Mouse (Mus musculus) kidney, embryonic 14.5 days (tissue): ENCODE measurements around the gene Ttc28. TPM values are rescaled to one million over a fixed set of nuclear protein-coding genes. Genes with fewer than 3 reads are reported as not detected.

ENCODE experiments used
- ATAC-seq: fragments of 200-750 bp; cut with Nextera tagmentation; 2 replicates; pipeline ENCODE4 v1.8.0; 2017; ENCODE audit warnings: moderate number of reproducible peaks, mild to moderate bottlenecking, moderate TSS enrichment, moderate library complexity; ENCODE audit not compliant: low FRiP score, low TSS enrichment
- H3K27ac ChIP-seq: fragments of 300-500 bp; sonication (generic); 2 replicates; pipeline ENCODE4 v1.5.1; 2014; ENCODE audit warnings: low read depth, mild to moderate bottlenecking, low read length, moderate library complexity, mixed read lengths
- H3K27me3 ChIP-seq: fragments of 300-500 bp; sonication (generic); 2 replicates; pipeline ENCODE4 v1.6.1; 2014; ENCODE audit warnings: mild to moderate bottlenecking, low read length; ENCODE audit not compliant: control insufficient read depth, insufficient read depth
- H3K36me3 ChIP-seq: fragments of 300-500 bp; sonication (generic); 2 replicates; pipeline ENCODE4 v1.6.1; 2014; ENCODE audit warnings: low read length, mixed read lengths; ENCODE audit not compliant: control insufficient read depth, insufficient read depth
- H3K4me1 ChIP-seq: fragments of 300-500 bp; sonication (generic); 2 replicates; pipeline ENCODE4 v1.6.1; 2014; ENCODE audit warnings: low read length, mixed read lengths; ENCODE audit not compliant: control insufficient read depth, insufficient read depth
- H3K4me2 ChIP-seq: fragments of 300-500 bp; sonication (generic); replicated peaks from 2 replicates; pipeline ENCODE4 v1.6.1; 2014; ENCODE audit warnings: low read depth, mild to moderate bottlenecking, low read length
- H3K4me3 ChIP-seq: fragments of 300-500 bp; sonication (generic); 2 replicates; pipeline ENCODE4 v1.5.1; 2014; ENCODE audit warnings: mild to moderate bottlenecking, low read length
- H3K9ac ChIP-seq: fragments of 300-500 bp; sonication (generic); 2 replicates; pipeline ENCODE4 v1.6.1; 2014; ENCODE audit warnings: low read depth, mild to moderate bottlenecking, low read length, moderate library complexity
- H3K9me3 ChIP-seq: fragments of 300-500 bp; sonication (generic); 2 replicates; pipeline ENCODE4 v1.6.1; 2016; ENCODE audit warnings: low read length; ENCODE audit not compliant: control insufficient read depth
- WGBS: fragments of 180-500 bp; shearing (Covaris S2); extraction: QIAGEN DNeasy Blood & Tissue Kit; methylation state at CpG from one replicate; pipeline ENCODE4 v1.1.7; 2014; 5-methylcytosine and 5-hydroxymethylcytosine counted together
- polyA plus RNA-seq: library from polyadenylated mRNA; unstranded; fragments of >200 nt; fragmentation: Nextera tagmentation; extraction: Ambion mirVana; gene quantifications from 2 replicates; pipeline ENCODE4 v1.2.1, GENCODE M21; 2014

Gene Ttc28
- polyA plus RNA-seq, 1 experiment from 2014 or later: 24.7 TPM

GRCm38 (mm10) chr5:111050135-111050534 lies 170.5 kb downstream of the Ttc28 start:
- no peak overlapping the region for H3K27ac ChIP-seq
- 85% methylated on average over 9 of the region's 9 CpGs for WGBS
- peaks cover 41% of the 10 kb centered on the region for H3K4me1 ChIP-seq

DNA sequence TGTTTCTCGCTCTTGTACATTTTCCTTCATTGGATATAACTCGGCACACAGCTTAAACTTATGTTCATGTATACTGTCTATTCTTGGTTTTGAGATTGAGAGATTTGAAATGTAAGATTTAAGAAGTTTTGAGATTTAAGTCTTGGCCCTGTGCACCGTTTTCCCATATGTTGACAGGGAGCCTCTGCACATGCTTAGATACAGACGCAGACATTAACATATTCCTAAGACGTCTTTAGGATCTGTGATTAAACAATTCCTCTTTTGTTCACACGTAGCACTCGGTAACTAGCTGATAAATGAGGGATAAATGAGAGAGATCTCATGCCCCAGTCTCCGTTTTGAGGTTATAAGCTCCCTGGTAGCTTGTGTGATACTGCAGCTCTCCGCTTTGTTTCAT lies 174.8 kb downstream of the Ttc28 start:
- Histone ChIP-seq H3K27me3 (no peaks in the 10 kb centered on the region), H3K36me3 (no peaks in the 10 kb centered on the region), H3K4me2 (no peak overlapping the region), H3K4me1 (peaks cover 43% of the 10 kb centered on the region), H3K27ac (no peak overlapping the region), H3K9ac (no peak overlapping the region), H3K9me3 (no peaks in the 10 kb centered on the region), H3K4me3 (no peak overlapping the region)
- no peak for ATAC-seq
- WGBS: 75% methylated on average over 9 of the region's 9 CpGs

More at GRCm38 (mm10) chr5:111050135-111050534, 170.5 kb downstream of the Ttc28 start:
- H3K9ac ChIP-seq: no peak overlapping the region
- no peak for ATAC-seq
- no peaks in the 10 kb centered on the region for H3K9me3 ChIP-seq
- no peaks in the 10 kb centered on the region for H3K36me3 ChIP-seq
- no peak overlapping the region for H3K4me2 ChIP-seq
- H3K27me3 ChIP-seq: no peaks in the 10 kb centered on the region
- H3K4me3 ChIP-seq: no peak overlapping the region

DNA sequence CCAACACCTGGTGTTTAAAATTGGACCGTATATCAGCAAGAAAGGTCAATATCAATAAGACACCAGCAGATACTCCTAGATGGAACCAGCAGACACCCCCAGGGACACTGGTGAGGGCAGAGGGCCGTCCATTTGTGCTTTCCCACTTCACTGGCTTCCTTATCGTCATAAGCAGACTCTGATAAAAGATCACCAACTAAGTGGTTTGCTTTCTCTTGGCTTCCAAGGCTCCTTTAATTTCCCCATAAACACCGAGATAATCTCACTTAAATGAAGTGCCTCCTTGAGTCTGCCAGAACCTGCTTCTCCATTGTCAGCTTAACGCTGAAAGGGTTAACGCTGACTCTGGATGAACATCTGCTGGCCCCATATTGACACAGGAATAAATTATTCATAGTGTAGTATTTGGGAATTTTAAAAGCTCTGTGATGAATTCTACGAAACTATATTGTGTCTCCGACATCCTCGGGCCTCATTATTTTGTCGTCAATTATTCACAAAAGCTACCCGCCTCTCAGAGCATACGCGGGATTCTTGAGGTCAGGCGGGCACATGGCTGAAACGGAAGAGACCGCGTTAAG lies 175.3 kb downstream of the Ttc28 start:
- no peak for ATAC-seq
- Histone ChIP-seq H3K27me3 (no peaks in the 10 kb centered on the region), H3K9ac (no peak overlapping the region), H3K4me3 (no peak overlapping the region), H3K27ac (peak overlapping the region; percentile 17; the same call in 1 of the 2 replicates), H3K36me3 (no peaks in the 10 kb centered on the region), H3K4me2 (no peak overlapping the region), H3K4me1 (peaks cover 45% of the 10 kb centered on the region), H3K9me3 (no peaks in the 10 kb centered on the region)
- 61% methylated on average over 17 of the region's 17 CpGs for WGBS

- H3K9ac ChIP-seq: no peak overlapping the region
- H3K4me1 ChIP-seq: peaks cover 49% of the 10 kb centered on the region
- H3K4me2 ChIP-seq: no peak overlapping the region
- WGBS: 67% methylated on average over 8 of the region's 8 CpGs
- H3K4me3 ChIP-seq: no peak overlapping the region
- H3K27ac ChIP-seq: peak overlapping the region; percentile 17; the same call in 1 of the 2 replicates
- no peak for ATAC-seq
- no peaks in the 10 kb centered on the region for H3K27me3 ChIP-seq
- H3K9me3 ChIP-seq: no peaks in the 10 kb centered on the region
- no peaks in the 10 kb centered on the region for H3K36me3 ChIP-seq
Measured at GRCm38 (mm10) chr5:111055507-111055906, 175.9 kb downstream of the Ttc28 start.

- ATAC-seq: no peak
- no peaks in the 10 kb centered on the region for H3K9me3 ChIP-seq
- H3K27ac ChIP-seq: no peak overlapping the region
- WGBS: 49% methylated on average over 7 of the region's 7 CpGs
- H3K4me2 ChIP-seq: no peak overlapping the region
- H3K4me3 ChIP-seq: no peak overlapping the region
- H3K27me3 ChIP-seq: no peaks in the 10 kb centered on the region
- H3K4me1 ChIP-seq: peaks cover 49% of the 10 kb centered on the region
- H3K36me3 ChIP-seq: no peaks in the 10 kb centered on the region
- no peak overlapping the region for H3K9ac ChIP-seq
Measured at GRCm38 (mm10) chr5:111057084-111057483, 177.5 kb downstream of the Ttc28 start.

DNA sequence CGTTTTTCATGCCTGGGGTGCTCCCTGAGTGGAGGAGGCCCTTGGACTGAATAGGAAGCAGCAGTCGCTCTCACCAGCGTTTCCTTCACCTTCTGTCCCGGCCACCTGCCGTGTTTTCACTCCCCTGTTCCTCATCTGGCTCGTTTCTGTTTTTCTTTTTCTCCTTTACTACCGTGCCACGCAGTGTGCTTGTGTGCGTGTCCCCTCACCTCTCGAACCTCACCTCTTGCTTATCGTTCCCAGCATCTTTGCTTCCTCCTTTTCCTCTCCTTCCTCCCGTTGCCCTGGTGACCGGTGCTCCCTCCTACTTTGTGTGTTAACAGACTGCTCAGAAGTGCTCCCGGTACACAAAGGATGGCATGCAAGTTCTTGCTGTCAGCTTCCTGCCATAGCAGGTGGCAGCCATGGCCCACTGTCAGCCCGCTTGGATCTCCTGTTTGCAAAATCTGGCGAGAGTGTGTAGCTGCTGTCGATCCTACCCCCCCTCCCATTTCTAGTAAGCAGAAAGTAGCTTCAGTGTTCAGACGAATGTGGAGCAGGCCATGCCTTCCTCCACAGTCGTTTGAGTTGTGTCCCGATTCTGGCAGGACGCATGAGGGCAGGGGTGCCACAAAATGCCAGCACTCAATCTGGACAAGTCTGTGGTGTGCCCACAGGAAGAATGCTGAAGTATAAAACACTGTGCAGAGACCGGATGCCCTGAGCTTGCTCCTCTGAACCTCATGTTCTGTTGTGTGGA lies 179.0 kb downstream of the Ttc28 start:
- Histone ChIP-seq H3K9ac (no peak overlapping the region), H3K36me3 (no peaks in the 10 kb centered on the region), H3K9me3 (no peaks in the 10 kb centered on the region), H3K27me3 (no peaks in the 10 kb centered on the region), H3K4me3 (no peak overlapping the region), H3K4me1 (peaks cover 39% of the 10 kb centered on the region), H3K4me2 (no peak overlapping the region), H3K27ac (no peak overlapping the region)
- no peak for ATAC-seq
- WGBS: 61% methylated on average over 22 of the region's 22 CpGs

DNA sequence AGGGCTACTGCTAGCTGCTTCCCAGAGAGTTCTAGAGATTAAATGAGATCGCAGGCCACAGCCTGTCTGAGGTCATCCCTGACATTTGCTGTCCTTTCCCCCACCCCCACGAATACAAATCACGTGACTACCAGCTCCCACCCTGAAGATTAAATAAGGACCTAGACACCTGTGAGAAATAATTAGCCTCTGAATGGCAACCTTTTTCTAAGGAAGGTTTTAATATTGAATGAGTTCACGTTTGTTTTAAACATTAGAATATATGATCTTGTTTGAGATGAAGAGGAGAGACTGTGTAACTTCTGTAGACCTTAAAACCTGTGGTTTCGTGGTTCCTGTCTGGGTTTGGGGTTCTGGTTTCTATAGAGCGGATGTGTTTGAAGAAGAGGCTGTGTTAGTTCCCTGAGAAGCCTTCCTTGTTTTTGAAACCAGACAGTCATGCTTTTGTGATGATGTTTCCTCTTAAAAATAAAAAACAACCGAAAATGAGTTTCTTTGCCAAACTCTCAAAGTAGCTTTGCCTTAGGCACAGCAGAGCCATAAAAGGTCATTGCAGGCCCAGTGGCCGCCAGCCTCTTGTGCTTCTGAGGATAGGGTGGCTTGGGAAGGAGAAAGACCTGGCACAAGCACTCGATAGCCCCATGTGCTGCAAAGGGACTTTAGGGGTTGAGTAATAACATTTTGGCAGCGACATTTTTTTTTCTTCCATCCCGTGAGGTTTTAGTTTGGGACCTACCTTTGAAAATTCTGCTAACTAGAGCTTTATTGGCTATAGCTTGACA lies 179.7 kb downstream of the Ttc28 start:
- 65% methylated on average over 11 of the region's 11 CpGs for WGBS
- no peak overlapping the region for H3K27ac ChIP-seq
- H3K4me2 ChIP-seq: no peak overlapping the region
- H3K9me3 ChIP-seq: no peaks in the 10 kb centered on the region
- H3K9ac ChIP-seq: no peak overlapping the region
- no peaks in the 10 kb centered on the region for H3K27me3 ChIP-seq
- ATAC-seq: no peak
- no peak overlapping the region for H3K4me3 ChIP-seq
- H3K36me3 ChIP-seq: no peaks in the 10 kb centered on the region
- H3K4me1 ChIP-seq: peaks cover 31% of the 10 kb centered on the region

- no peak for ATAC-seq
- 44% methylated on average over 6 of the region's 6 CpGs for WGBS
Measured at GRCm38 (mm10) chr5:111060246-111060745, 180.7 kb downstream of the Ttc28 start.

More at GRCm38 (mm10) chr5:111060246-111060745, 180.7 kb downstream of the Ttc28 start:
- Histone ChIP-seq H3K9ac (no peak overlapping the region), H3K36me3 (no peaks in the 10 kb centered on the region), H3K9me3 (no peaks in the 10 kb centered on the region), H3K27ac (no peak overlapping the region), H3K27me3 (no peaks in the 10 kb centered on the region), H3K4me2 (no peak overlapping the region), H3K4me3 (no peak overlapping the region), H3K4me1 (peaks cover 21% of the 10 kb centered on the region; the same call in 1 of the 2 replicates)
